Mouse (Mus musculus): ENCODE data around the gene Slit2. TPM values are rescaled to one million over a fixed set of nuclear protein-coding genes. Genes with fewer than 3 reads are reported as not detected.

The Slit2 gene
- polyA plus RNA-seq, 1 experiment from 2014 or later: 47.0 TPM

DNA sequence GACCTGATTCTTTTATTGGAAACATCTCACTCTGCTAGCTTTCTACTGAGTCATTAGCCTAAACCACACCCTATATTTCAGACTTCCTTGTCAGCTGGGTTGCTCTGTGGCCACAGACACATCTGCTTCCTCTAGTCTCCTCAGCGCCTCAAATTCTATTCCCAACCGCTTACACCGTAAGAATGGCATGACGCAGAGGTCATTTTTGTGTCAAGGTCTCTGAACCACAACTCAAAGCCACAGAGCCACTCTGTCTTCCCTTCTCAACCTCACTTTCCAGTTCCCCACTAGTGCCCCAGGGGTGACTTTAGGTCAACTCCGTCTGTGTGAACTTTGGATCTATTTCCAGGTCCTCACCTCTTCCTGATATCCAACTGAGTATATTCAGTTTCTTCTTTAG lies 348.5 kb downstream of the Slit2 start:
- 68% methylated on average over 5 of the region's 5 CpGs for WGBS
- H3K4me1 ChIP-seq (replicated peaks; ENCODE audit: control insufficient read depth, insufficient read depth, low read length): no peaks in the 10 kb centered on the region
- no peaks in the 10 kb centered on the region for H3K9me3 ChIP-seq (ENCODE audit: control insufficient read depth, low read length)
- H3K27me3 ChIP-seq (ENCODE audit: control insufficient read depth, insufficient read depth, low read length): no peaks in the 10 kb centered on the region
- no peak overlapping the region for H3K9ac ChIP-seq
- no peak overlapping the region for H3K4me3 ChIP-seq (replicated peaks; ENCODE audit: low read length)
- no peak overlapping the region for H3K27ac ChIP-seq
- no peak for ATAC-seq (ENCODE audit: low FRiP score)
- no peak overlapping the region for H3K4me2 ChIP-seq (replicated peaks)
- DNase-seq (ENCODE audit: low spot score): no peak
- H3K36me3 ChIP-seq (replicated peaks; ENCODE audit: control insufficient read depth, insufficient read depth): no peaks in the 10 kb centered on the region

- WGBS: 90% methylated on average over 3 of the region's 3 CpGs
- ATAC-seq (ENCODE audit: low FRiP score): no peak
These were observed 350.5 kb downstream of the Slit2 start for GRCm38 (mm10) chr5:48333407-48333806.

GRCm38 (mm10) chr5:48333884-48334513 lies 351.1 kb downstream of the Slit2 start:
- no peak for ATAC-seq (ENCODE audit: low FRiP score)
- 12% methylated on average over 9 of the region's 9 CpGs for WGBS
- no peak for DNase-seq (ENCODE audit: low spot score)

More at GRCm38 (mm10) chr5:48333407-48333806, 350.5 kb downstream of the Slit2 start:
- H3K4me2 ChIP-seq (replicated peaks): no peak overlapping the region
- DNase-seq (ENCODE audit: low spot score): no peak
- no peaks in the 10 kb centered on the region for H3K36me3 ChIP-seq (replicated peaks; ENCODE audit: control insufficient read depth, insufficient read depth)
- H3K9me3 ChIP-seq (ENCODE audit: control insufficient read depth, low read length): no peaks in the 10 kb centered on the region
- no peaks in the 10 kb centered on the region for H3K4me1 ChIP-seq (replicated peaks; ENCODE audit: control insufficient read depth, insufficient read depth, low read length)
- H3K27ac ChIP-seq: no peak overlapping the region
- H3K4me3 ChIP-seq (replicated peaks; ENCODE audit: low read length): no peak overlapping the region
- H3K27me3 ChIP-seq (ENCODE audit: control insufficient read depth, insufficient read depth, low read length): no peaks in the 10 kb centered on the region
- H3K9ac ChIP-seq: no peak overlapping the region

DNA sequence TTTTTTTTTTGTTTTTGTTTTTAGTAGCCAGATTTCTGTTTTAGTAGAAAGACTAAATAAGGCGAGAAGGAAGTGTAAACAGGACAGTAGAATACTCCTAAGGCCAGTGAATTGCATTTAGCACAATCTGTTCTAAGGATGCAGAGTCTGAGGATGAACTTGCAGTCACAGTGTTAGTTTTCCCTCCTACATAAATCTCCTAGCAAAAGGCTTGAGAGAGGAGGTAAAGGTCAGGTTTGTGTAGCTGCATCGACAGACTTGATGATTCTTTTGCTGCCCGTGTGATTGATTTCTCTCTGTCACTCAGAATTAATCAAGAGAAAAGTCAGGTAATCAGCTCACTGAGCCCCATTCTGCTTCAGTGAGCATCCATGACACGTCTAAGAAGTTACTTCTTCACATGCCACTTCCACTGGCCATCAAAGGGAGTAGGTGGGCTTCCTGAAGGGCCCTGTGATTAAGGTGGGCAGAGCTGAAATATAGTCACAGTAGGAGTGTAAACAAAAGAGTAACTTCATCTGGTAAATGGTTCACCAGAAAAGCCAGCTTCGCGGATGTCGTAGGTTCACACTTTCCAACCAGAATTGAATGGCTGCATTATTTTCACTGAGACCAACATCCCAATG lies 358.0 kb downstream of the Slit2 start:
- Histone ChIP-seq H3K4me2 (replicated peaks) (no peak overlapping the region), H3K9ac (no peak overlapping the region), H3K4me3 (replicated peaks; ENCODE audit: low read length) (no peak overlapping the region), H3K27me3 (ENCODE audit: control insufficient read depth, insufficient read depth, low read length) (no peaks in the 10 kb centered on the region), H3K36me3 (replicated peaks; ENCODE audit: control insufficient read depth, insufficient read depth) (no peaks in the 10 kb centered on the region), H3K27ac (no peak overlapping the region), H3K9me3 (ENCODE audit: control insufficient read depth, low read length) (no peaks in the 10 kb centered on the region), H3K4me1 (replicated peaks; ENCODE audit: control insufficient read depth, insufficient read depth, low read length) (no peaks in the 10 kb centered on the region)
- WGBS: 53% methylated on average over 7 of the region's 7 CpGs
- DNase-seq (ENCODE audit: low spot score): no peak
- no peak for ATAC-seq (ENCODE audit: low FRiP score)

More at GRCm38 (mm10) chr5:48333884-48334513, 351.1 kb downstream of the Slit2 start:
- H3K4me2 ChIP-seq (replicated peaks): no peak overlapping the region
- no peaks in the 10 kb centered on the region for H3K4me1 ChIP-seq (replicated peaks; ENCODE audit: control insufficient read depth, insufficient read depth, low read length)
- no peak overlapping the region for H3K4me3 ChIP-seq (replicated peaks; ENCODE audit: low read length)
- no peaks in the 10 kb centered on the region for H3K9me3 ChIP-seq (ENCODE audit: control insufficient read depth, low read length)
- no peak overlapping the region for H3K27ac ChIP-seq
- H3K9ac ChIP-seq: no peak overlapping the region
- H3K36me3 ChIP-seq (replicated peaks; ENCODE audit: control insufficient read depth, insufficient read depth): no peaks in the 10 kb centered on the region
- no peaks in the 10 kb centered on the region for H3K27me3 ChIP-seq (ENCODE audit: control insufficient read depth, insufficient read depth, low read length)

GRCm38 (mm10) chr5:48345095-48345982 lies 362.4 kb downstream of the Slit2 start:
- Histone ChIP-seq H3K9ac (peak overlapping the region; percentile 29; the same call in 1 of the 2 replicates), H3K27me3 (ENCODE audit: control insufficient read depth, insufficient read depth, low read length) (no peaks in the 10 kb centered on the region), H3K9me3 (ENCODE audit: control insufficient read depth, low read length) (no peaks in the 10 kb centered on the region), H3K4me2 (replicated peaks) (no peak overlapping the region), H3K4me3 (replicated peaks; ENCODE audit: low read length) (no peak overlapping the region), H3K36me3 (replicated peaks; ENCODE audit: control insufficient read depth, insufficient read depth) (no peaks in the 10 kb centered on the region), H3K4me1 (replicated peaks; ENCODE audit: control insufficient read depth, insufficient read depth, low read length) (no peaks in the 10 kb centered on the region), H3K27ac (peak overlapping the region; percentile 48; the same call in 1 of the 2 replicates)
- ATAC-seq (ENCODE audit: low FRiP score) (peak; percentile 82), DNase-seq (ENCODE audit: low spot score) (peak; percentile 84)
- WGBS: 48% methylated on average over 5 of the region's 5 CpGs

- H3K27me3 ChIP-seq (ENCODE audit: control insufficient read depth, insufficient read depth, low read length): no peaks in the 10 kb centered on the region
- no peaks in the 10 kb centered on the region for H3K36me3 ChIP-seq (replicated peaks; ENCODE audit: control insufficient read depth, insufficient read depth)
- H3K9ac ChIP-seq: no peak overlapping the region
- no peak overlapping the region for H3K4me2 ChIP-seq (replicated peaks)
- 94% methylated on average over 2 of the region's 2 CpGs for WGBS
- no peaks in the 10 kb centered on the region for H3K4me1 ChIP-seq (replicated peaks; ENCODE audit: control insufficient read depth, insufficient read depth, low read length)
- H3K9me3 ChIP-seq (ENCODE audit: control insufficient read depth, low read length): no peaks in the 10 kb centered on the region
- no peak overlapping the region for H3K27ac ChIP-seq
- DNase-seq (ENCODE audit: low spot score) (no peak), ATAC-seq (ENCODE audit: low FRiP score) (no peak)
- no peak overlapping the region for H3K4me3 ChIP-seq (replicated peaks; ENCODE audit: low read length)
These were observed 363.2 kb downstream of the Slit2 start for GRCm38 (mm10) chr5:48345983-48346648.

DNA sequence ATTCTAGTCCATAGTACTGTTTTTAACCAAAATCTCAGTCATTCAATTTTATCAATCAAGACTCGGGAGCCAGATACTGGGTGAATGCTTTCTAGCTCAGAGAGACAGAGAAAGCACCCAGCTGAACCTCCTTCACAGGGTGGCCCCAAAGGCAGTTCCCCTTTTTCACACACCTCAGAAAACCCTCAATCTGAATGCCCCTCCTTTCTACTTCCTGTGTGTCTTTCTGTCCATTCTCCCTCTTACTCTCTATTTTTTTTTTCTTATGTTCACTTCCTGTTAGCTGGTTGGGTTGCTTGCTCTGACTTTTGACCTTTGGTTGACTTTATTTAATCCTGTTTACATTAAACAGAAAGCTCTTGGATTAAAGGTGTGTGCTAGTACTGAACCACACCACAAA lies 366.4 kb downstream of the Slit2 start:
- 81% methylated on average over 1 of the region's 1 CpGs for WGBS
- Histone ChIP-seq H3K27ac (no peak overlapping the region), H3K27me3 (ENCODE audit: control insufficient read depth, insufficient read depth, low read length) (no peaks in the 10 kb centered on the region), H3K36me3 (replicated peaks; ENCODE audit: control insufficient read depth, insufficient read depth) (no peaks in the 10 kb centered on the region), H3K9ac (no peak overlapping the region), H3K9me3 (ENCODE audit: control insufficient read depth, low read length) (no peaks in the 10 kb centered on the region), H3K4me3 (replicated peaks; ENCODE audit: low read length) (no peak overlapping the region), H3K4me1 (replicated peaks; ENCODE audit: control insufficient read depth, insufficient read depth, low read length) (no peaks in the 10 kb centered on the region), H3K4me2 (replicated peaks) (no peak overlapping the region)
- DNase-seq (ENCODE audit: low spot score): no peak
- ATAC-seq (ENCODE audit: low FRiP score): no peak

Data from hindbrain, embryonic 14.5 days (tissue).